Mouse (Mus musculus): ENCODE data around the gene Ostm1. TPM values are rescaled to one million over a fixed set of nuclear protein-coding genes. Genes with fewer than 3 reads are reported as not detected.

The Ostm1 gene
- polyA plus RNA-seq (2015; fragmentation: Nextera tagmentation; extraction: Ambion mirVana), result 12.4 and 13.8 TPM in 2 replicates

- H3K36me3 ChIP-seq, result no peaks in the 10 kb centered on the region
- WGBS, result under 1% methylated on average over 43 of the region's 43 CpGs
These were observed at the start of gene Ostm1, which contains the start of gene Nr2e1 for GRCm38 (mm10) chr10:42583157-42583872. TSS of gene Ostm1 (plus strand) at chr10:42583822. TSS of gene Nr2e1 (minus strand) at chr10:42583632.

GRCm38 (mm10) chr10:42533836-42534453 lies 49.7 kb upstream of the Ostm1 start:
- no peaks in the 10 kb centered on the region for H3K9me3 ChIP-seq
- no peaks in the 10 kb centered on the region for H3K27me3 ChIP-seq
- H3K4me1 ChIP-seq, result no peaks in the 10 kb centered on the region
- no peak overlapping the region for H3K4me2 ChIP-seq
- no peak for ATAC-seq (ENCODE audit: borderline replicate concordance, extremely low read depth, low FRiP score, low TSS enrichment)
- H3K9ac ChIP-seq, result no peak overlapping the region
- WGBS, result 89% methylated on average over 11 of the region's 11 CpGs
- no peak overlapping the region for H3K27ac ChIP-seq
- peaks cover 46% of the 10 kb centered on the region for H3K36me3 ChIP-seq
- H3K4me3 ChIP-seq, result no peak overlapping the region

More at GRCm38 (mm10) chr10:42583157-42583872, at the start of gene Ostm1, which contains the start of gene Nr2e1:
- no peak within 1 kb of the TSS for H3K27ac ChIP-seq
- H3K27me3 ChIP-seq, result peaks cover 97% of the 10 kb centered on the region
- no peak for ATAC-seq (ENCODE audit: borderline replicate concordance, extremely low read depth, low FRiP score, low TSS enrichment)
- no peak within 1 kb of the TSS for H3K9ac ChIP-seq
- H3K4me1 ChIP-seq, result peaks cover 36% of the 10 kb centered on the region
- peak within 1 kb of the TSS; percentile 18 for H3K4me3 ChIP-seq
- no peaks in the 10 kb centered on the region for H3K9me3 ChIP-seq
- H3K4me2 ChIP-seq, result peak within 1 kb of the TSS; percentile 42

DNA sequence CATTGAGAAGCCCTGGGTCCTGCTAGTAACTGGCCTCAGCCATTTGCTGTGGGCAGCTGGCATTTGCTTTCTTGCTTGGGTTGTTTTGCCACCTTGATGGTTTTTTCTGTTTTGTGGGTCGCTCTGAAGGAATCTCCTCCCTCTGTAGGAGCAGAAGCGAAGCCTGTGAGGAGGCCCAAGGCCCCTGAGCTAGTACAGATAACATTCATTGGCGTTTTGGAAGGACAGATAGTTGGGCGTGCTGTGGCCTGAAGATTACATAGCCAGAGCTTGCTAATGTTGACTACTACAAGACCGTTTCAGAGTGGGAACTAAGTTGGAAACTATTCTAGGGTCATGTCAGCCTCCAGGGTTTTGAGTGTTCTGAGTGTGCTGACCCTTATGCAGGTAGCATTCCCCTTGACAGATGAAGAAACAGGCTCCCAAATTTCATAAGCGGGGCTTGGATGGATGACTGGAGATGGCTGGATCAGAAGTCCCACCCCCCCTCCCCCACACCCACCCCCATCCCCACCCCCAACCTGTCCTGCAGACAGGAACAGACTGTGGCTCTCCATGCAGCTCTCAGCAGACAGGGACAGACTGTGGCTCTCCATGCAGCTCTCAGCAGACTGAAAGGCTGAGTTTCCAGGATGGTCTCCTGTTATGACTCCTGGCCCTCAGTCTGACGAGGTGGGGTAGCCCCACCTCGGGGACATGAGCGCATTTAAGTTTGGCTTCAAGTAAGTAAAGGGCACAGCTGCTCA lies 45.9 kb upstream of the Ostm1 start:
- Histone ChIP-seq H3K9me3 (no peaks in the 10 kb centered on the region), H3K36me3 (peaks cover 34% of the 10 kb centered on the region), H3K4me1 (no peaks in the 10 kb centered on the region), H3K4me3 (no peak overlapping the region), H3K4me2 (no peak overlapping the region), H3K27me3 (no peaks in the 10 kb centered on the region), H3K27ac (no peak overlapping the region), H3K9ac (no peak overlapping the region)
- WGBS, result 73% methylated on average over 9 of the region's 9 CpGs
- ATAC-seq (ENCODE audit: borderline replicate concordance, extremely low read depth, low FRiP score, low TSS enrichment), result peak; percentile 23; the same call in 1 of the 2 replicates

GRCm38 (mm10) chr10:42545707-42546503 lies 37.7 kb upstream of the Ostm1 start:
- Histone ChIP-seq H3K9me3 (no peaks in the 10 kb centered on the region), H3K9ac (no peak overlapping the region), H3K27me3 (no peaks in the 10 kb centered on the region), H3K36me3 (no peaks in the 10 kb centered on the region), H3K4me2 (no peak overlapping the region), H3K4me1 (no peaks in the 10 kb centered on the region), H3K27ac (no peak overlapping the region), H3K4me3 (no peak overlapping the region)
- ATAC-seq (ENCODE audit: borderline replicate concordance, extremely low read depth, low FRiP score, low TSS enrichment), result no peak
- 71% methylated on average over 6 of the region's 6 CpGs for WGBS

DNA sequence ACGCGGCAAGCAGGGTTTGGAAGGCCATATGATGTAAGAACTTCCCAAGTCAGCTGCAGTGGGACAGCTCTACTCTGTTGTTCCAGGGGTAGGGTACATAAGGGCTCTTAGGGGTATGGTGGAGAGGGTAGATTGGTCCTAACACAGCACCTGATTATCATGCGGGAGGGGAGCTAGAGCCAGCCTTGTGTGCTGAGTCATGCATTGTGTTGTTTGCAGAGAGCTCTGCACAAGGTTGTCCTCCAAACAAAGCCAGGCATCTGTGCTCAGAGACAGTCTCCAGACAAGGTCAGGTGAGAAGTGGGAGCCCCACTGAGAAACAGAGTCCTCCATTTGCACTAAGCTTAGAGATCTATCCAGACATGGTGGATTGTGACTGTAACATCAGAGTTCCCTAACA lies 37.1 kb upstream of the Ostm1 start:
- Histone ChIP-seq H3K4me2 (no peak overlapping the region), H3K4me1 (no peaks in the 10 kb centered on the region), H3K27me3 (no peaks in the 10 kb centered on the region), H3K27ac (no peak overlapping the region), H3K4me3 (no peak overlapping the region), H3K9me3 (no peaks in the 10 kb centered on the region), H3K36me3 (no peaks in the 10 kb centered on the region), H3K9ac (no peak overlapping the region)
- ATAC-seq (ENCODE audit: borderline replicate concordance, extremely low read depth, low FRiP score, low TSS enrichment), result no peak
- 90% methylated on average over 3 of the region's 3 CpGs for WGBS

DNA sequence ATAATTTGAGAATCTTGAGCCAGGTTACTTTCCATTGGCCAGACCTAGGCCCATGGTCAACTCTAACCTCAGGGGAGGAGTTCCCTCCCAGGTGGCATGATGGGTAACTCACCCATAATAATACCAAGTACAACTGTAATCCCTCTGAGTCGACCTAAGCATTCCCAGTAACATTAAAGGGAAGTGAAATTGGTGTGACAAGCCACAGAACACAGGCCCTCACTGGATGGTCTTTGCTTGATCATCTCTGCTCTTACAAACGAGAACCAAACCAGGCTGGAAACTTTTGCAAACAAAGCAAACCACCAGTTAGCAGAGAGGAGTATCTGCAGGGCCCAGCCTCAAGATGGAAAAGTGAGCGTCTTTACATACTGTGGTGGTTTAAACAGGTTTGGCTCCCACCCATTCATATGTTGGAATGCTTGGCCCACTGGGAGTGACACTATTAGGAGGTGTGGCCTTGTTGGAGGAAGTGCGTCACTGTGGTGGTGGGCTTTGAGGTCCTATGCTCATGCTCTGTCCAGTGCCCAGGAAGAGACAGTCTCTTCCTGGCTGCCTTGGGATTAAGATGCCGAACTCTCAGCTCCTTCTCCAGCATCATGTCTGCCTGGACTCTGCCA lies 23.9 kb upstream of the Ostm1 start:
- Histone ChIP-seq H3K9me3 (no peaks in the 10 kb centered on the region), H3K4me2 (no peak overlapping the region), H3K36me3 (no peaks in the 10 kb centered on the region), H3K27me3 (peaks cover 17% of the 10 kb centered on the region), H3K4me3 (no peak overlapping the region), H3K4me1 (no peaks in the 10 kb centered on the region), H3K9ac (no peak overlapping the region), H3K27ac (no peak overlapping the region)
- WGBS, result 72% methylated on average over 5 of the region's 5 CpGs
- ATAC-seq (ENCODE audit: borderline replicate concordance, extremely low read depth, low FRiP score, low TSS enrichment), result no peak

DNA sequence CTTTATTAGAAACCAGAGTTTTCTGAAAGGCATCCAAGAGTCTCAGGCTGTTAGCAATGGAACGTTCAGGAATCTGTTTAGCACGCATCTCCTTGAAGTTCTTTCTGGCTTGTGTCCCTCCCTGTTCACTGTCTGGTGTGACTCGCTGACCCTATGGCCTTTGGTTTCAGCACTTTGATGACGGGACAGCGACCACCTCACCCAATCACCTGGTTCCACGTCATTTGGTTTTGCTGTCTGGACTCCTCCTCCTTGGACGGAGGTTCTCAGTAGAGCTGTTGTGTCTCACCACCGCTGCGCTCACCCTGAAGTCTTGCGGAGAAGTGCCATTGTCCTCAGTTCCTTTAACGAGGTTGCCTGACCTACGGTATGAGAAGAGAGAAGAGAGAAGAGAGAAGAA lies 21.4 kb upstream of the Ostm1 start:
- Histone ChIP-seq H3K4me2 (no peak overlapping the region), H3K36me3 (no peaks in the 10 kb centered on the region), H3K4me1 (no peaks in the 10 kb centered on the region), H3K4me3 (no peak overlapping the region), H3K27me3 (peaks cover 42% of the 10 kb centered on the region), H3K9ac (no peak overlapping the region), H3K27ac (no peak overlapping the region), H3K9me3 (no peaks in the 10 kb centered on the region)
- ATAC-seq (ENCODE audit: borderline replicate concordance, extremely low read depth, low FRiP score, low TSS enrichment), result no peak; the same call in 1 of the 2 replicates
- WGBS, result under 1% methylated on average over 12 of the region's 12 CpGs

GRCm38 (mm10) chr10:42572567-42572966 lies 11.1 kb upstream of the Ostm1 start:
- ATAC-seq (ENCODE audit: borderline replicate concordance, extremely low read depth, low FRiP score, low TSS enrichment), result no peak
- 3% methylated on average over 20 of the region's 20 CpGs for WGBS
- Histone ChIP-seq H3K9ac (no peak overlapping the region), H3K36me3 (no peaks in the 10 kb centered on the region), H3K4me1 (no peaks in the 10 kb centered on the region), H3K4me2 (no peak overlapping the region), H3K27me3 (peaks cover 96% of the 10 kb centered on the region), H3K9me3 (no peaks in the 10 kb centered on the region), H3K4me3 (no peak overlapping the region), H3K27ac (no peak overlapping the region)

GRCm38 (mm10) chr10:42572971-42573370 lies 10.7 kb upstream of the Ostm1 start:
- peaks cover 96% of the 10 kb centered on the region for H3K27me3 ChIP-seq
- H3K4me3 ChIP-seq, result no peak overlapping the region
- no peak overlapping the region for H3K27ac ChIP-seq
- H3K9ac ChIP-seq, result no peak overlapping the region
- no peak for ATAC-seq (ENCODE audit: borderline replicate concordance, extremely low read depth, low FRiP score, low TSS enrichment)
- H3K4me2 ChIP-seq, result no peak overlapping the region
- 1% methylated on average over 15 of the region's 15 CpGs for WGBS
- H3K9me3 ChIP-seq, result no peaks in the 10 kb centered on the region
- H3K4me1 ChIP-seq, result no peaks in the 10 kb centered on the region
- no peaks in the 10 kb centered on the region for H3K36me3 ChIP-seq

GRCm38 (mm10) chr10:42574639-42575038 lies 9.0 kb upstream of the Ostm1 start:
- Histone ChIP-seq H3K4me1 (peaks cover 4% of the 10 kb centered on the region), H3K4me2 (no peak overlapping the region), H3K9me3 (no peaks in the 10 kb centered on the region), H3K36me3 (no peaks in the 10 kb centered on the region), H3K27me3 (peaks cover 97% of the 10 kb centered on the region), H3K4me3 (no peak overlapping the region), H3K27ac (no peak overlapping the region), H3K9ac (no peak overlapping the region)
- WGBS, result 1% methylated on average over 10 of the region's 10 CpGs
- ATAC-seq (ENCODE audit: borderline replicate concordance, extremely low read depth, low FRiP score, low TSS enrichment), result no peak

All from lung, embryonic 15.5 days (tissue).